Mouse (Mus musculus) intestine, embryonic 16.5 days (tissue): Measurements from ENCODE around the gene Gm10220. TPM values are rescaled to one million over a fixed set of nuclear protein-coding genes. Genes with fewer than 3 reads are reported as not detected.
"Not testable (repeated sequence)": the region's sequence is repeated elsewhere in the genome, so short reads cannot be mapped to it uniquely, and the experiment has no call there.

ENCODE experiments used
- ATAC-seq: fragments of 200-750 bp; cut with Nextera tagmentation; 2 replicates; pipeline ENCODE4 v1.8.0; 2017; ENCODE audit warnings: moderate TSS enrichment, moderate library complexity
- H3K27ac ChIP-seq: fragments of 300-500 bp; sonication (generic); 2 replicates; pipeline ENCODE4 v1.5.1; 2014; ENCODE audit warnings: mild to moderate bottlenecking, low read length
- H3K27me3 ChIP-seq: fragments of 300-500 bp; sonication (generic); replicated peaks from 2 replicates; pipeline ENCODE4 v1.6.1; 2014; ENCODE audit warnings: low read length, control low read depth, mixed read lengths; ENCODE audit not compliant: control insufficient read depth, insufficient read depth
- H3K36me3 ChIP-seq: fragments of 300-500 bp; sonication (generic); 2 replicates; pipeline ENCODE4 v1.6.1; 2014; ENCODE audit warnings: low read length, control low read depth; ENCODE audit not compliant: control insufficient read depth, insufficient read depth
- H3K4me1 ChIP-seq: fragments of 300-500 bp; sonication (generic); 2 replicates; pipeline ENCODE4 v1.6.1; 2014; ENCODE audit warnings: low read length, control low read depth, mixed read lengths; ENCODE audit not compliant: control insufficient read depth, insufficient read depth
- H3K4me2 ChIP-seq: fragments of 300-500 bp; sonication (generic); 2 replicates; pipeline ENCODE4 v1.6.1; 2014; ENCODE audit warnings: low read depth, low read length, control low read depth
- H3K4me3 ChIP-seq: fragments of 300-500 bp; sonication (generic); 2 replicates; pipeline ENCODE4 v1.5.1; 2014; ENCODE audit warnings: mild to moderate bottlenecking, low read length
- H3K9ac ChIP-seq: fragments of 300-500 bp; sonication (generic); 2 replicates; pipeline ENCODE4 v1.6.1; 2014; ENCODE audit warnings: low read depth, low read length
- H3K9me3 ChIP-seq: fragments of 300-500 bp; sonication (generic); 2 replicates; pipeline ENCODE4 v1.6.1; 2016; ENCODE audit warnings: low read length, control low read depth; ENCODE audit not compliant: control insufficient read depth
- WGBS: fragments of 180-500 bp; shearing (Covaris S2); extraction: QIAGEN DNeasy Blood & Tissue Kit; methylation state at CpG from one replicate; pipeline ENCODE4 v1.1.7; 2014; 5-methylcytosine and 5-hydroxymethylcytosine counted together
- polyA plus RNA-seq: library from polyadenylated mRNA; unstranded; fragments of >200 nt; fragmentation: Nextera tagmentation; extraction: Ambion mirVana; gene quantifications from 2 replicates; pipeline ENCODE4 v1.2.1, GENCODE M21; 2015

Gene Gm10220
- polyA plus RNA-seq, result not detected in 2 replicates

GRCm38 (mm10) chr5:26121321-26121720 lies at the start of gene Gm10220:
Gene Gm10220, minus strand, starts transcription at chr5:26121421.
- not testable (repeated sequence) for H3K27me3 ChIP-seq, H3K4me2 ChIP-seq, ATAC-seq, H3K4me1 ChIP-seq, H3K4me3 ChIP-seq, H3K27ac ChIP-seq, H3K36me3 ChIP-seq, H3K9ac ChIP-seq, H3K9me3 ChIP-seq
- WGBS, result no CpG with 5 or more reads among the region's 3 CpGs

DNA sequence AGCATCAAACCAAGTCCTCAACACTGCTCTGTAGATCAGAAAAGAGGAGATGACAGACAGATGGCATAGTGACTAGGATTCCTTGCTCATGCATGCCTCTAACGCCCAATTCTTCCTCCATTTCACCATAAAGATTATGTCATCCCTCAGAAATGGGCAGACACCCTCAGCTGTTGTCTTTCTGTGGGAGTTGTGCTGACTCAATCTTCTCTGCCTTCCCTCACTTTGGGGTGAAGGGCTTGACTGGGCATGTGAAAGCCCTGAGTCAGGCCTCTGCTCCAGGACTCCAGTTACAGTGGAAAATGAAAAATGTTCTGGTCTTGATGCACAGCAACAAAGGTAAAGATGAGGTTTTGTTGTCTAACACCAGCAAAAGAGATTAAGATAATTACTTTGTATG lies 48.6 kb upstream of the Gm10220 start:
- no peak overlapping the region for H3K4me2 ChIP-seq
- H3K36me3 ChIP-seq, result no peaks in the 10 kb centered on the region
- H3K9ac ChIP-seq, result no peak overlapping the region
- no peak overlapping the region for H3K27ac ChIP-seq
- H3K9me3 ChIP-seq, result no peaks in the 10 kb centered on the region
- no peaks in the 10 kb centered on the region for H3K27me3 ChIP-seq
- 69% methylated on average over 1 of the region's 1 CpGs for WGBS
- no peaks in the 10 kb centered on the region for H3K4me1 ChIP-seq
- no peak overlapping the region for H3K4me3 ChIP-seq
- ATAC-seq, result no peak

DNA sequence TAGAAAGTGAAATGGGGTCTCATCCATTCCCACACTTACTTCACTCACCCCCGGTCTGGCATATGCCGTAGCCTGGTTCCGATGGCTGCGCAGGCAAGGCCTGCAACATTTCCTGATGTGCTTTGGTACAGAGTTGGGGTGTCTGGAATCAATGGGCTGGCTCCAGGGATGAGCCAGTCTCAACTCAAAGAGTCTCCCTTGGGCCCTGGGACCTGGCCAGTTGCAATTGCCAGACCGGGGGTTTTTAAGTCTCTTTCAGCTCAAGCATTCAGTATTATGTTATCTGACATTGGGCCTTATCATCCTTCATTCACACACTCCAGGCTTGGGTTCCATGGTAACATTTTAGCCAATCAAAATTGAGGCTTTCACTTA lies 44.6 kb upstream of the Gm10220 start:
- no peaks in the 10 kb centered on the region for H3K4me1 ChIP-seq
- 90% methylated on average over 5 of the region's 5 CpGs for WGBS

GRCm38 (mm10) chr5:26165036-26165790 lies 44.0 kb upstream of the Gm10220 start:
- Histone ChIP-seq H3K27ac (no peak overlapping the region), H3K9ac (no peak overlapping the region), H3K27me3 (no peaks in the 10 kb centered on the region), H3K4me1 (no peaks in the 10 kb centered on the region), H3K4me2 (no peak overlapping the region), H3K4me3 (no peak overlapping the region), H3K36me3 (no peaks in the 10 kb centered on the region), H3K9me3 (no peaks in the 10 kb centered on the region)
- WGBS, result 67% methylated on average over 8 of the region's 8 CpGs
- ATAC-seq, result no peak

More for the DNA sequence above, 44.6 kb upstream of the Gm10220 start:
- Histone ChIP-seq H3K4me2 (no peak overlapping the region), H3K9me3 (no peaks in the 10 kb centered on the region), H3K4me3 (no peak overlapping the region), H3K9ac (no peak overlapping the region), H3K27me3 (no peaks in the 10 kb centered on the region), H3K36me3 (no peaks in the 10 kb centered on the region), H3K27ac (no peak overlapping the region)
- ATAC-seq, result no peak

- Histone ChIP-seq H3K27ac (no peak overlapping the region), H3K36me3 (no peaks in the 10 kb centered on the region), H3K4me3 (no peak overlapping the region), H3K9ac (no peak overlapping the region), H3K4me2 (no peak overlapping the region), H3K27me3 (no peaks in the 10 kb centered on the region), H3K4me1 (no peaks in the 10 kb centered on the region), H3K9me3 (no peaks in the 10 kb centered on the region)
- no peak for ATAC-seq
- WGBS, result 68% methylated on average over 10 of the region's 10 CpGs
Observed at GRCm38 (mm10) chr5:26157396-26158170, 36.4 kb upstream of the Gm10220 start.

GRCm38 (mm10) chr5:26142891-26143290 lies 21.7 kb upstream of the Gm10220 start:
- no peak overlapping the region for H3K4me2 ChIP-seq
- H3K4me1 ChIP-seq, result no peaks in the 10 kb centered on the region
- no peak overlapping the region for H3K9ac ChIP-seq
- 86% methylated on average over 6 of the region's 6 CpGs for WGBS
- no peak for ATAC-seq
- H3K27ac ChIP-seq, result no peak overlapping the region
- H3K36me3 ChIP-seq, result no peaks in the 10 kb centered on the region
- H3K27me3 ChIP-seq, result no peaks in the 10 kb centered on the region
- no peaks in the 10 kb centered on the region for H3K9me3 ChIP-seq
- H3K4me3 ChIP-seq, result no peak overlapping the region

DNA sequence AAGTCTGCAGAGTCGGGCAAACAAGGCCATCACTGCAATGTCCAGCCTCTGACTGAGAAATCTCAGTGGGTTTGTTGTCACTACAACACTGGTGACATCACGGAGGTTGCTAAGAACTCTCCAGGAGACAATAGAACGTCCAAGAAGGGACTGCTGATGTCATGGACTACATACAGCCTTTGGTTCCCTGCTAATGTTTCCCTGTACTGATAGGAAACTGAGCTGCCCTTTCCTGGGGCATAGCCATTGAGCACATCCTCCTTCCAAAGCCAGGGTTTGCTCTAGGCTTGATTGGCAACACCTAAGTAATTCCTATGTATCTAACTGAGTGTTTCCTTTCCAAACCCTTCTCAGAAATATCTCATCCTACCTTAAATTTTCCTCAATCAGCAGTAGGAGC lies 16.0 kb downstream of the Gm10220 start, which contains the start of gene 5031410I06Rik:
5031410I06Rik (minus strand) TSS at position 101 of the 400 bp plus-strand sequence.
- not testable (repeated sequence) for H3K27ac ChIP-seq, H3K27me3 ChIP-seq, H3K9ac ChIP-seq, H3K4me3 ChIP-seq, H3K4me1 ChIP-seq, H3K9me3 ChIP-seq, H3K36me3 ChIP-seq, ATAC-seq, H3K4me2 ChIP-seq
- WGBS, result no CpG with 5 or more reads among the region's 3 CpGs

GRCm38 (mm10) chr5:26089191-26089590 lies 32.0 kb downstream of the Gm10220 start, which contains the start of gene Gm10471:
Gene Gm10471, minus strand, starts transcription at chr5:26089291.
- not testable (repeated sequence) for H3K36me3 ChIP-seq, H3K9ac ChIP-seq, ATAC-seq, H3K4me3 ChIP-seq, H3K27ac ChIP-seq, H3K4me1 ChIP-seq, H3K27me3 ChIP-seq, H3K9me3 ChIP-seq, H3K4me2 ChIP-seq
- WGBS, result 63% methylated on average over 1 of the region's 1 CpGs

- H3K9ac ChIP-seq, H3K4me3 ChIP-seq, H3K4me1 ChIP-seq, H3K9me3 ChIP-seq, ATAC-seq, H3K27me3 ChIP-seq, H3K4me2 ChIP-seq, H3K36me3 ChIP-seq, H3K27ac ChIP-seq: not testable (repeated sequence)
Observed at GRCm38 (mm10) chr5:26079023-26079422, 42.2 kb downstream of the Gm10220 start.
